Mouse (Mus musculus): ENCODE data around the gene Sh2d6. TPM values are rescaled to one million over a fixed set of nuclear protein-coding genes. Genes with fewer than 3 reads are reported as not detected.
A peak's percentile ranks its signal among the peaks of the same experiment; 100 is the strongest.

Sh2d6 gene
- polyA plus RNA-seq, 1 experiment from 2014 or later = 0.36 TPM

DNA sequence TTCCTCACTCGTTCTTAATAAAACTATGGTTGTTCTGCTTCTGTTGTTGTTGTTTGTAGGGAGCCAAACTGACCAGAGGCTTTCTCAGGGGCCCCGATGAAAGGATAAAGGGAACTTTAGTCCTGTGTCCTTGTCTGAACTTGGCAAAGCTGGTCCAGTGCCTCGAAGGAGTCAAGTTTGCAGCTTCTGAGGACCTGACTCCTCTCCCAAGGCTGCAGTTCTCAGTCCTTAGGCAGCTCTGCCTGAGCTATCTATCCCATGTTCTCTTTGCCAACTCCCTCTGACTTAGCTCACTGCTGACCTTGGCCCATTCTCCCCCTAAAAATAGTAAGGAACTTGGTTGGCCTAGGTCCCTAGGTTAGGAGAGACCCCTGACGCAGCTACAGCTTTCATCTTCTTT lies 5.6 kb upstream of the Sh2d6 start:
- Histone ChIP-seq H3K4me1 (ENCODE audit: control insufficient read depth, insufficient read depth, low read depth, low read length) (no peaks in the 10 kb centered on the region), H3K9ac (ENCODE audit: low read depth, low read length) (no peak overlapping the region), H3K9me3 (ENCODE audit: control insufficient read depth, low read length) (no peaks in the 10 kb centered on the region), H3K27me3 (replicated peaks; ENCODE audit: control insufficient read depth, insufficient read depth, low read length) (no peaks in the 10 kb centered on the region), H3K36me3 (ENCODE audit: control insufficient read depth, insufficient read depth, low read length) (no peaks in the 10 kb centered on the region), H3K4me2 (ENCODE audit: low read length) (no peak overlapping the region), H3K27ac (ENCODE audit: low read depth, low read length) (no peak overlapping the region), H3K4me3 (ENCODE audit: low read length) (no peak overlapping the region)
- WGBS = 90% methylated on average over 4 of the region's 4 CpGs
- ATAC-seq = no peak

DNA sequence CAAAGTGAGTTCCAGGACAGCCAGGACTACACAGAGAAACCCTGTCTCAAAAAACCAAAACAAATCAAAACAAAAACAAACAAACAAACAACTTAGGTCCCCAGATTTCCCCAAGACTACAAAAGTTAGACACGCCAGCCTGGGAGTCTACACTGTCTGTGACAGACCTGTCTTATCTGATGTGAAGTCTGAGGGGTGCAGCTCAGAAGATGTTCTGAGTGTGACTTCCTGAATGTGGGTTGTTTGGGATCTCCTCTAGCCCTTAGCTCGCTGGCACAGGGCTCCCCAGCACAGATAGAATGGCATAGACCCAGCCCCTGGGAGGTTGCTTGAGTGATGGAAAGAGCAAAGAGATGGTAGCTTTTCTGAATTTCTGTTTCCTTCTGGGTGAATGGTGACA lies 2.7 kb upstream of the Sh2d6 start:
- ATAC-seq = no peak
- no peaks in the 10 kb centered on the region for H3K9me3 ChIP-seq (ENCODE audit: control insufficient read depth, low read length)
- no peak overlapping the region for H3K27ac ChIP-seq (ENCODE audit: low read depth, low read length)
- H3K9ac ChIP-seq (ENCODE audit: low read depth, low read length) = no peak overlapping the region
- no peak overlapping the region for H3K4me2 ChIP-seq (ENCODE audit: low read length)
- no peak overlapping the region for H3K4me3 ChIP-seq (ENCODE audit: low read length)
- H3K27me3 ChIP-seq (replicated peaks; ENCODE audit: control insufficient read depth, insufficient read depth, low read length) = no peaks in the 10 kb centered on the region
- peaks cover 15% of the 10 kb centered on the region for H3K4me1 ChIP-seq (ENCODE audit: control insufficient read depth, insufficient read depth, low read depth, low read length)
- no peaks in the 10 kb centered on the region for H3K36me3 ChIP-seq (ENCODE audit: control insufficient read depth, insufficient read depth, low read length)
- WGBS = 93% methylated on average over 2 of the region's 2 CpGs

- no peak for ATAC-seq
- no peak overlapping the region for H3K4me2 ChIP-seq (ENCODE audit: low read length)
- no peaks in the 10 kb centered on the region for H3K36me3 ChIP-seq (ENCODE audit: control insufficient read depth, insufficient read depth, low read length)
- H3K9ac ChIP-seq (ENCODE audit: low read depth, low read length) = no peak overlapping the region
- no peak overlapping the region for H3K4me3 ChIP-seq (ENCODE audit: low read length)
- peaks cover 15% of the 10 kb centered on the region for H3K4me1 ChIP-seq (ENCODE audit: control insufficient read depth, insufficient read depth, low read depth, low read length)
- no peak overlapping the region for H3K27ac ChIP-seq (ENCODE audit: low read depth, low read length)
- H3K9me3 ChIP-seq (ENCODE audit: control insufficient read depth, low read length) = no peaks in the 10 kb centered on the region
- H3K27me3 ChIP-seq (replicated peaks; ENCODE audit: control insufficient read depth, insufficient read depth, low read length) = no peaks in the 10 kb centered on the region
- 69% methylated on average over 4 of the region's 4 CpGs for WGBS
Observed at GRCm38 (mm10) chr6:72523222-72523621, 1.7 kb upstream of the Sh2d6 start.

DNA sequence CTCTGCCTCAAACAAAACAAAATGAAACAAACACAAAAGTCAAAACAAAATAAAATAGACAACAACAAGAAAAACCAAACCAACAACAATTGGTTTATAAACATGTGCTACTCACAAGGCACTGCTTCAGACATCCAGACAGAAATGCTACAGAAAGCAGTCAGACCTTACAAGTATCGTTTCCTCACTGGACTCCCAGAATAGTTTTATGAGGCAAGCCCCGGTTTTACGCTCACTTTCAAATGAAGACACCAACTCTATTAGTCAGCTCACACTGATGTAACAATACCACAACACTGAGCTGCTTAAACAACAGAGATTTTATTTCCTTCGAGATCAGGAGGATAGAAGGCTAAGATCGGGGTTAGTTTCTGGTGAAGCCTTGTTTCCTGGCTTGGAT lies 781 bp upstream of the Sh2d6 start:
- no peaks in the 10 kb centered on the region for H3K9me3 ChIP-seq (ENCODE audit: control insufficient read depth, low read length)
- no peak overlapping the region for H3K4me3 ChIP-seq (ENCODE audit: low read length)
- H3K4me1 ChIP-seq (ENCODE audit: control insufficient read depth, insufficient read depth, low read depth, low read length) = peaks cover 15% of the 10 kb centered on the region
- no peak overlapping the region for H3K4me2 ChIP-seq (ENCODE audit: low read length)
- ATAC-seq = no peak
- 85% methylated on average over 5 of the region's 5 CpGs for WGBS
- no peak overlapping the region for H3K27ac ChIP-seq (ENCODE audit: low read depth, low read length)
- H3K9ac ChIP-seq (ENCODE audit: low read depth, low read length) = no peak overlapping the region
- H3K27me3 ChIP-seq (replicated peaks; ENCODE audit: control insufficient read depth, insufficient read depth, low read length) = no peaks in the 10 kb centered on the region
- H3K36me3 ChIP-seq (ENCODE audit: control insufficient read depth, insufficient read depth, low read length) = no peaks in the 10 kb centered on the region

- no peaks in the 10 kb centered on the region for H3K9me3 ChIP-seq (ENCODE audit: control insufficient read depth, low read length)
- H3K9ac ChIP-seq (ENCODE audit: low read depth, low read length) = no peak overlapping the region
- ATAC-seq = no peak
- WGBS = 93% methylated on average over 5 of the region's 5 CpGs
- peak overlapping the region; percentile 95 for H3K27ac ChIP-seq (ENCODE audit: low read depth, low read length)
- no peaks in the 10 kb centered on the region for H3K27me3 ChIP-seq (replicated peaks; ENCODE audit: control insufficient read depth, insufficient read depth, low read length)
- H3K4me1 ChIP-seq (ENCODE audit: control insufficient read depth, insufficient read depth, low read depth, low read length) = peaks cover 15% of the 10 kb centered on the region
- no peaks in the 10 kb centered on the region for H3K36me3 ChIP-seq (ENCODE audit: control insufficient read depth, insufficient read depth, low read length)
- H3K4me3 ChIP-seq (ENCODE audit: low read length) = no peak overlapping the region
- no peak overlapping the region for H3K4me2 ChIP-seq (ENCODE audit: low read length)
Observed at GRCm38 (mm10) chr6:72520904-72521303, 603 bp downstream of the Sh2d6 start.

- Histone ChIP-seq H3K9me3 (ENCODE audit: control insufficient read depth, low read length) (no peaks in the 10 kb centered on the region), H3K4me1 (ENCODE audit: control insufficient read depth, insufficient read depth, low read depth, low read length) (peaks cover 15% of the 10 kb centered on the region), H3K27ac (ENCODE audit: low read depth, low read length) (peak overlapping the region; percentile 95), H3K4me2 (ENCODE audit: low read length) (peak overlapping the region; percentile 51), H3K36me3 (ENCODE audit: control insufficient read depth, insufficient read depth, low read length) (no peaks in the 10 kb centered on the region), H3K4me3 (ENCODE audit: low read length) (peak overlapping the region; percentile 5; the same call in 1 of the 2 replicates), H3K9ac (ENCODE audit: low read depth, low read length) (peak overlapping the region; percentile 58), H3K27me3 (replicated peaks; ENCODE audit: control insufficient read depth, insufficient read depth, low read length) (no peaks in the 10 kb centered on the region)
- WGBS = 3% methylated on average over 10 of the region's 10 CpGs
- ATAC-seq = peak; percentile 93
Observed at GRCm38 (mm10) chr6:72519892-72520663, 1.4 kb downstream of the Sh2d6 start.

GRCm38 (mm10) chr6:72519303-72519702 lies 2.2 kb downstream of the Sh2d6 start:
- peak overlapping the region; percentile 58 for H3K9ac ChIP-seq (ENCODE audit: low read depth, low read length)
- H3K4me3 ChIP-seq (ENCODE audit: low read length) = peak overlapping the region; percentile 6; the same call in 1 of the 2 replicates

GRCm38 (mm10) chr6:72518842-72519241 lies 2.7 kb downstream of the Sh2d6 start:
- Histone ChIP-seq H3K27ac (ENCODE audit: low read depth, low read length) (peak overlapping the region; percentile 95), H3K9me3 (ENCODE audit: control insufficient read depth, low read length) (no peaks in the 10 kb centered on the region), H3K4me2 (ENCODE audit: low read length) (no peak overlapping the region; the same call in 1 of the 2 replicates), H3K9ac (ENCODE audit: low read depth, low read length) (peak overlapping the region; percentile 7; the same call in 1 of the 2 replicates), H3K27me3 (replicated peaks; ENCODE audit: control insufficient read depth, insufficient read depth, low read length) (no peaks in the 10 kb centered on the region), H3K4me3 (ENCODE audit: low read length) (no peak overlapping the region), H3K36me3 (ENCODE audit: control insufficient read depth, insufficient read depth, low read length) (no peaks in the 10 kb centered on the region), H3K4me1 (ENCODE audit: control insufficient read depth, insufficient read depth, low read depth, low read length) (peaks cover 19% of the 10 kb centered on the region)
- ATAC-seq = no peak
- 88% methylated on average over 1 of the region's 1 CpGs for WGBS

More at GRCm38 (mm10) chr6:72519303-72519702, 2.2 kb downstream of the Sh2d6 start:
- peak overlapping the region; percentile 51 for H3K4me2 ChIP-seq (ENCODE audit: low read length)
- H3K27me3 ChIP-seq (replicated peaks; ENCODE audit: control insufficient read depth, insufficient read depth, low read length) = no peaks in the 10 kb centered on the region
- H3K36me3 ChIP-seq (ENCODE audit: control insufficient read depth, insufficient read depth, low read length) = no peaks in the 10 kb centered on the region
- peak; percentile 6 for ATAC-seq
- H3K4me1 ChIP-seq (ENCODE audit: control insufficient read depth, insufficient read depth, low read depth, low read length) = peaks cover 15% of the 10 kb centered on the region
- H3K27ac ChIP-seq (ENCODE audit: low read depth, low read length) = peak overlapping the region; percentile 95
- no peaks in the 10 kb centered on the region for H3K9me3 ChIP-seq (ENCODE audit: control insufficient read depth, low read length)
- 15% methylated on average over 8 of the region's 8 CpGs for WGBS

DNA sequence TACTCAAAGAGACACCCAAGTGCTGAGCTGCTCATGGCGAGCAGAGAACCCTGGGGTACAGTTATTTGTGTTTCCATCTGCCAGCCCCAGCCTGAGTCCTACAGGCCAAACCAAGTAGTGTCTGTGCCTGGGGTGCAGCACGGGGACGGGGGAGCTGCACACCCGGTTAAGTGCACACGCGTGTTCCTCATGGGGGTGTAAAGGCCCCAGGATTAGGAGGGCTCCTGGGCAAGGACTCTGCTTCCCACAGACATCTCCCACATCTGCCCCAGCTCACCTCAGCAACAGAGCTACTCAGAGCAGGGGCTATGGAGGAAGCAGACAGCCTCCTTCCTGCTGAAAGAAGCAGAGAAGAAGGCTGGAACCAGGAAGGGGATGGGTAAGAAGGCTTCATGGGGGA lies 5.9 kb downstream of the Sh2d6 start:
- 83% methylated on average over 6 of the region's 6 CpGs for WGBS
- peaks cover 37% of the 10 kb centered on the region for H3K4me1 ChIP-seq (ENCODE audit: control insufficient read depth, insufficient read depth, low read depth, low read length)
- ATAC-seq = no peak
- no peaks in the 10 kb centered on the region for H3K27me3 ChIP-seq (replicated peaks; ENCODE audit: control insufficient read depth, insufficient read depth, low read length)
- no peak overlapping the region for H3K4me2 ChIP-seq (ENCODE audit: low read length)
- H3K36me3 ChIP-seq (ENCODE audit: control insufficient read depth, insufficient read depth, low read length) = no peaks in the 10 kb centered on the region
- H3K9ac ChIP-seq (ENCODE audit: low read depth, low read length) = no peak overlapping the region
- no peaks in the 10 kb centered on the region for H3K9me3 ChIP-seq (ENCODE audit: control insufficient read depth, low read length)
- H3K4me3 ChIP-seq (ENCODE audit: low read length) = no peak overlapping the region
- H3K27ac ChIP-seq (ENCODE audit: low read depth, low read length) = no peak overlapping the region
